Mouse (Mus musculus): Measurements from ENCODE around the gene Cyp4f37. TPM values are rescaled to one million over a fixed set of nuclear protein-coding genes. Genes with fewer than 3 reads are reported as not detected.

Cyp4f37 gene
- polyA plus RNA-seq, 1 experiment from 2014 or later = 1.5 TPM

- H3K9me3 ChIP-seq (ENCODE audit: control insufficient read depth, low read length) = no peaks in the 10 kb centered on the region
- H3K4me1 ChIP-seq (ENCODE audit: control insufficient read depth, insufficient read depth, low read length) = no peaks in the 10 kb centered on the region
- no peak overlapping the region for H3K9ac ChIP-seq (replicated peaks; ENCODE audit: low read depth, low read length)
- H3K27me3 ChIP-seq (ENCODE audit: control insufficient read depth, insufficient read depth, low read length) = no peaks in the 10 kb centered on the region
- WGBS = 81% methylated on average over 1 of the region's 1 CpGs
- no peak overlapping the region for H3K4me2 ChIP-seq (ENCODE audit: low read depth, low read length)
- no peak overlapping the region for H3K27ac ChIP-seq (ENCODE audit: low read depth, low read length)
- ATAC-seq (ENCODE audit: low read depth) = no peak
- no peaks in the 10 kb centered on the region for H3K36me3 ChIP-seq (ENCODE audit: control insufficient read depth, insufficient read depth, low read length)
- no peak overlapping the region for H3K4me3 ChIP-seq (ENCODE audit: low read depth, low read length)
These were observed 37.1 kb downstream of the Cyp4f37 start for GRCm38 (mm10) chr17:32658246-32658645.

- no peaks in the 10 kb centered on the region for H3K9me3 ChIP-seq (ENCODE audit: control insufficient read depth, low read length)
- H3K27me3 ChIP-seq (ENCODE audit: control insufficient read depth, insufficient read depth, low read length) = no peaks in the 10 kb centered on the region
- no peak for ATAC-seq (ENCODE audit: low read depth)
- no peak within 1 kb of the TSS for H3K9ac ChIP-seq (replicated peaks; ENCODE audit: low read depth, low read length)
- no peak within 1 kb of the TSS for H3K27ac ChIP-seq (ENCODE audit: low read depth, low read length)
- no peaks in the 10 kb centered on the region for H3K4me1 ChIP-seq (ENCODE audit: control insufficient read depth, insufficient read depth, low read length)
- no peak within 1 kb of the TSS for H3K4me3 ChIP-seq (ENCODE audit: low read depth, low read length)
- WGBS = 68% methylated on average over 2 of the region's 2 CpGs
- H3K4me2 ChIP-seq (ENCODE audit: low read depth, low read length) = no peak within 1 kb of the TSS
- H3K36me3 ChIP-seq (ENCODE audit: control insufficient read depth, insufficient read depth, low read length) = no peaks in the 10 kb centered on the region
These were observed 37.6 kb downstream of the Cyp4f37 start, which contains the start of gene Cyp4f40 for GRCm38 (mm10) chr17:32658712-32659111. Gene Cyp4f40 (plus strand): TSS chr17:32658900.

GRCm38 (mm10) chr17:32673976-32674375, 52.9 kb downstream of the Cyp4f37 start:
- no peak overlapping the region for H3K4me3 ChIP-seq (ENCODE audit: low read depth, low read length)
- H3K9ac ChIP-seq (replicated peaks; ENCODE audit: low read depth, low read length) = no peak overlapping the region
- ATAC-seq (ENCODE audit: low read depth) = no peak
- H3K4me1 ChIP-seq (ENCODE audit: control insufficient read depth, insufficient read depth, low read length) = no peaks in the 10 kb centered on the region
- no peaks in the 10 kb centered on the region for H3K9me3 ChIP-seq (ENCODE audit: control insufficient read depth, low read length)
- H3K36me3 ChIP-seq (ENCODE audit: control insufficient read depth, insufficient read depth, low read length) = no peaks in the 10 kb centered on the region
- H3K27ac ChIP-seq (ENCODE audit: low read depth, low read length) = no peak overlapping the region
- no peak overlapping the region for H3K4me2 ChIP-seq (ENCODE audit: low read depth, low read length)
- H3K27me3 ChIP-seq (ENCODE audit: control insufficient read depth, insufficient read depth, low read length) = no peaks in the 10 kb centered on the region
- 71% methylated on average over 7 of the region's 7 CpGs for WGBS

- H3K9ac ChIP-seq (replicated peaks; ENCODE audit: low read depth, low read length) = no peak overlapping the region
- H3K4me1 ChIP-seq (ENCODE audit: control insufficient read depth, insufficient read depth, low read length) = no peaks in the 10 kb centered on the region
- no peak for ATAC-seq (ENCODE audit: low read depth)
- no peaks in the 10 kb centered on the region for H3K36me3 ChIP-seq (ENCODE audit: control insufficient read depth, insufficient read depth, low read length)
- H3K27ac ChIP-seq (ENCODE audit: low read depth, low read length) = no peak overlapping the region
- H3K27me3 ChIP-seq (ENCODE audit: control insufficient read depth, insufficient read depth, low read length) = no peaks in the 10 kb centered on the region
- no peaks in the 10 kb centered on the region for H3K9me3 ChIP-seq (ENCODE audit: control insufficient read depth, low read length)
- peak overlapping the region; percentile 14; the same call in 1 of the 2 replicates for H3K4me2 ChIP-seq (ENCODE audit: low read depth, low read length)
- WGBS = 40% methylated on average over 21 of the region's 21 CpGs
- no peak overlapping the region for H3K4me3 ChIP-seq (ENCODE audit: low read depth, low read length)
These were observed 55.0 kb downstream of the Cyp4f37 start for GRCm38 (mm10) chr17:32676040-32676635.

GRCm38 (mm10) chr17:32680404-32680803, 59.3 kb downstream of the Cyp4f37 start:
- H3K36me3 ChIP-seq (ENCODE audit: control insufficient read depth, insufficient read depth, low read length) = no peaks in the 10 kb centered on the region
- H3K4me2 ChIP-seq (ENCODE audit: low read depth, low read length) = no peak overlapping the region
- WGBS = 16% methylated on average over 2 of the region's 2 CpGs
- no peaks in the 10 kb centered on the region for H3K27me3 ChIP-seq (ENCODE audit: control insufficient read depth, insufficient read depth, low read length)
- no peak overlapping the region for H3K27ac ChIP-seq (ENCODE audit: low read depth, low read length)
- no peak overlapping the region for H3K9ac ChIP-seq (replicated peaks; ENCODE audit: low read depth, low read length)
- H3K4me1 ChIP-seq (ENCODE audit: control insufficient read depth, insufficient read depth, low read length) = no peaks in the 10 kb centered on the region
- no peak overlapping the region for H3K4me3 ChIP-seq (ENCODE audit: low read depth, low read length)
- ATAC-seq (ENCODE audit: low read depth) = no peak
- H3K9me3 ChIP-seq (ENCODE audit: control insufficient read depth, low read length) = no peaks in the 10 kb centered on the region

- WGBS = 37% methylated on average over 7 of the region's 7 CpGs
These were observed 64.1 kb downstream of the Cyp4f37 start, which contains the start of gene Cyp4f15 for GRCm38 (mm10) chr17:32685048-32685750. Gene Cyp4f15 (plus strand): TSS chr17:32685627.

More at GRCm38 (mm10) chr17:32685048-32685750, 64.1 kb downstream of the Cyp4f37 start, which contains the start of gene Cyp4f15:
- Histone ChIP-seq H3K27me3 (ENCODE audit: control insufficient read depth, insufficient read depth, low read length) (no peaks in the 10 kb centered on the region), H3K27ac (ENCODE audit: low read depth, low read length) (no peak within 1 kb of the TSS), H3K36me3 (ENCODE audit: control insufficient read depth, insufficient read depth, low read length) (no peaks in the 10 kb centered on the region), H3K9me3 (ENCODE audit: control insufficient read depth, low read length) (no peaks in the 10 kb centered on the region), H3K4me1 (ENCODE audit: control insufficient read depth, insufficient read depth, low read length) (no peaks in the 10 kb centered on the region), H3K4me2 (ENCODE audit: low read depth, low read length) (no peak within 1 kb of the TSS), H3K9ac (replicated peaks; ENCODE audit: low read depth, low read length) (no peak within 1 kb of the TSS), H3K4me3 (ENCODE audit: low read depth, low read length) (no peak within 1 kb of the TSS)
- ATAC-seq (ENCODE audit: low read depth) = no peak

Other genes with a start within 250 kb of the Cyp4f37 start
- 46.2 and 46.8 TPM in 2 replicates for gene Wiz, start 231.9 kb upstream of the Cyp4f37 start, polyA plus RNA-seq (2014; fragmentation: Nextera tagmentation; extraction: Ambion mirVana)
- 0.41 and 0.42 TPM in 2 replicates for gene Rasal3, start 217.7 kb upstream of the Cyp4f37 start, polyA plus RNA-seq (2014; fragmentation: Nextera tagmentation; extraction: Ambion mirVana)
- gene Pglyrp2, start 197.1 kb upstream of the Cyp4f37 start, polyA plus RNA-seq (2014; fragmentation: Nextera tagmentation; extraction: Ambion mirVana) = not detected in 2 replicates
- gene Cyp4f39, start 168.6 kb upstream of the Cyp4f37 start, polyA plus RNA-seq (2014; fragmentation: Nextera tagmentation; extraction: Ambion mirVana) = 0.79 and 0.92 TPM in 2 replicates
- gene Cyp4f17, start 115.3 kb upstream of the Cyp4f37 start, polyA plus RNA-seq (2014; fragmentation: Nextera tagmentation; extraction: Ambion mirVana) = 12.1 and 13.1 TPM in 2 replicates
- 14.0 and 19.0 TPM in 2 replicates for gene Cyp4f16, start 84.8 kb upstream of the Cyp4f37 start, polyA plus RNA-seq (2014; fragmentation: Nextera tagmentation; extraction: Ambion mirVana)
- not detected in 2 replicates for gene Cyp4f40, start 37.6 kb downstream of the Cyp4f37 start, polyA plus RNA-seq (2014; fragmentation: Nextera tagmentation; extraction: Ambion mirVana)
- 1.7 and 1.8 TPM in 2 replicates for gene Cyp4f15, start 64.3 kb downstream of the Cyp4f37 start, polyA plus RNA-seq (2014; fragmentation: Nextera tagmentation; extraction: Ambion mirVana)
- 80.4 and 82.9 TPM in 2 replicates for gene Zfp871, start 167.0 kb downstream of the Cyp4f37 start, polyA plus RNA-seq (2014; fragmentation: Nextera tagmentation; extraction: Ambion mirVana)
- 58.4 and 60.6 TPM in 2 replicates for gene Zfp811, start 188.6 kb downstream of the Cyp4f37 start, polyA plus RNA-seq (2014; fragmentation: Nextera tagmentation; extraction: Ambion mirVana)
- gene Zfp799, start 209.0 kb downstream of the Cyp4f37 start, polyA plus RNA-seq (2014; fragmentation: Nextera tagmentation; extraction: Ambion mirVana) = 23.1 and 24.6 TPM in 2 replicates

All from neural tube, embryonic 14.5 days (tissue).